Mouse (Mus musculus): ENCODE data around the gene Tle2. TPM values are rescaled to one million over a fixed set of nuclear protein-coding genes. Genes with fewer than 3 reads are reported as not detected.

Tle2 gene
- polyA plus RNA-seq, 1 experiment from 2014 or later: 49.7 TPM

DNA sequence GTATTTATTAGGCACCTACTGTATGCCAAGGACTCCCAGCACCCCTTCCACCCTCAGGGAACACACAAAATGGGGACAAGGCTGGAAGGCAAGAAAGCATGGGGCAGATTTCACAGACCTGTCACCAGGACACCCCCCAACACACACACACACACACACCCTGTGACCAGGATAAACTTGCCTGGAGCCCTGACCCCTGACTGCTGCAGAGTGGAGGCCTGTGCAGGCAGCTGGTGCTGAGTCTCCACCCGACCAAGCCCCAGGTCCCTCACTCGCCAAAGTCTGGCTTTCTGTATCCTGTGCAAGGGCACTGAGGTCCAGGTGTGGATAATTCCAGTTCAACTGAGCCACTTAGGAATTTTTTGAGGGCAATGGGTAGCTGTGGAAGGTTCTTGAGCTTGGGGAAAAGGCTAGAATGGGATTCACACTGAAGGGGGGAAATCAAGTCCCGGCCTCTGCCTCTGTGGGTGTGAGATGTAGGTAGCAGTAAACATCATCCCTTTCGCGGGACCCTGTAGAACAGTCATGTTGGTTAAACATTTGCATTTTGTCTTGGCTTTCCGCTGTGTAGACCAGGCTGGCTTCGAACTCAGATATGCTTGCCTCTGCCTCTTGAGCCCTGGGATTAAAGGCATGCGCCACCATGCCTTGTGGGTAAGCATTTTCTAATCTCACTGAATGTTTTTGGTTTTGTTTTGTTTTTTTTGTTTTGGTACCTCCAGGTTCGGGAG is 4.7 kb upstream of the Tle2 start:
- H3K9ac ChIP-seq: no peak overlapping the region
- peak overlapping the region; percentile 92; the same call in 1 of the 2 replicates for H3K4me2 ChIP-seq
- H3K4me3 ChIP-seq: no peak overlapping the region
- H3K27ac ChIP-seq: peak overlapping the region; percentile 96
- peaks cover 25% of the 10 kb centered on the region for H3K36me3 ChIP-seq
- WGBS: 51% methylated on average over 9 of the region's 9 CpGs
- H3K27me3 ChIP-seq: no peaks in the 10 kb centered on the region
- ATAC-seq (ENCODE audit: borderline replicate concordance, extremely low read depth, low FRiP score, low TSS enrichment): no peak
- peaks cover 73% of the 10 kb centered on the region for H3K4me1 ChIP-seq
- no peaks in the 10 kb centered on the region for H3K9me3 ChIP-seq

DNA sequence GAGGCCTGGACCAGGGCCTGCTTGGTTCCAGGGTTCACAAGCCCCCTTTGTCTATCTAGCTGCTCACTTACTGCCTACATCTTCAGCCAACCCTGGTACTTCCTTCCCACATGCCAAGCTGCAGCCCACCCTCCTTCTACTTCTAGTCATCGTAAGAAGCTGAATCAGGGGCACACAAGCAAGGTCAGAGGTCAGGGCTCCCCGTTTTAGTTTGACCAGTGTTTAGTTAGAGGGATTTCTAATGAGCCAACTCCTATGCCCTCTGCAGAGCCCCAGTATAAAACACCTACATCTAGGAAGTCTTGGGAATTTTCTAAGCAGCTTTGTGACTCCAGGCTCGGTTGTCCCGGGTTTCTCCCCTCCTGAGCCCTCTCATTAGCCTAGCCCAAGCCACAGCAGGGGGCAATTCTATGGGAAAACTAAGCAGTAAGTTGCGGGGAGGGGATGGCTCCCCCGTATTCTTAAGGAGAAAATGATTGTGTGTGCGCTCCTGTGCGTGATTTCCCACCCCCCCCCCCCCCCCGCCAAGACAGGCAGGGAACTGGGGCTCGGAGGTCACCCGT is 4.0 kb upstream of the Tle2 start:
- Histone ChIP-seq H3K9me3 (no peaks in the 10 kb centered on the region), H3K27me3 (no peaks in the 10 kb centered on the region), H3K27ac (peak overlapping the region; percentile 96), H3K4me3 (peak overlapping the region; percentile 50), H3K4me2 (peak overlapping the region; percentile 92), H3K4me1 (peaks cover 72% of the 10 kb centered on the region), H3K9ac (peak overlapping the region; percentile 20; the same call in 1 of the 2 replicates), H3K36me3 (peaks cover 18% of the 10 kb centered on the region)
- no peak; the same call in 1 of the 2 replicates for ATAC-seq (ENCODE audit: borderline replicate concordance, extremely low read depth, low FRiP score, low TSS enrichment)
- 2% methylated on average over 11 of the region's 11 CpGs for WGBS

- Histone ChIP-seq H3K27me3 (no peaks in the 10 kb centered on the region), H3K4me3 (peak overlapping the region; percentile 50), H3K9me3 (no peaks in the 10 kb centered on the region), H3K4me2 (peak overlapping the region; percentile 92), H3K27ac (peak overlapping the region; percentile 96), H3K4me1 (peaks cover 74% of the 10 kb centered on the region), H3K36me3 (peaks cover 12% of the 10 kb centered on the region), H3K9ac (peak overlapping the region; percentile 33)
- under 1% methylated on average over 34 of the region's 34 CpGs for WGBS
- ATAC-seq (ENCODE audit: borderline replicate concordance, extremely low read depth, low FRiP score, low TSS enrichment): peak; percentile 67
Measured at GRCm38 (mm10) chr10:81570831-81571500, 3.4 kb upstream of the Tle2 start.

GRCm38 (mm10) chr10:81571501-81571876 is 2.9 kb upstream of the Tle2 start:
- Histone ChIP-seq H3K36me3 (peaks cover 7% of the 10 kb centered on the region; the same call in 1 of the 2 replicates), H3K27ac (peak overlapping the region; percentile 96), H3K27me3 (no peaks in the 10 kb centered on the region), H3K9me3 (no peaks in the 10 kb centered on the region), H3K4me3 (peak overlapping the region; percentile 50), H3K9ac (peak overlapping the region; percentile 33), H3K4me2 (peak overlapping the region; percentile 92), H3K4me1 (peaks cover 79% of the 10 kb centered on the region)
- ATAC-seq (ENCODE audit: borderline replicate concordance, extremely low read depth, low FRiP score, low TSS enrichment): peak; percentile 90
- WGBS: 2% methylated on average over 18 of the region's 18 CpGs

DNA sequence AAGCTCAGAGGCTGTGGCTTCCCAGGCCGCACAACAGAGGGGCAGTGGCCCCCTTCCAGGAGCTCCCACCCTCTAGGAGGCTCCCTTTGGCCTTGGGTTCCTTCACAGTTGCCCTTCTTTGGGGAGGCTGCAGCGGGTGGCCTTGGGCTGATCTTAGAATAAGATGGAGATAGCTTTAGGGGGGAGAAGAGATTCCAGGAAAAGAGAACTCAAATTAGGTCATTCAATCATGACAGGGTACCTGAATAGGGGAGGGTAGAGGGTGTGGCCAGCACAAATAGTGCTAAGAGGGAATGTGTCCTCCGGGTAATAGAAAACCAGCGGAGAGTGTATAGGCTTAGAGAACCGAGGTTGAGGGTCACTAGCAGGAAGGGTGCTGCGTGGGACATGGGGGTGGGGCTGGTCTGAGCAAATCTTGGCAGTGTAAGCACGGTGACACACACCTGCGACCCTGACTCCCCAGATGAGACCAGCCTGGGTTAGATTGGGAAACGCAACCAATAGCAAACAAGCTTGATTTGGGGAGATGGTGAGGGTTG is 2.2 kb upstream of the Tle2 start:
- 12% methylated on average over 9 of the region's 9 CpGs for WGBS
- no peak for ATAC-seq (ENCODE audit: borderline replicate concordance, extremely low read depth, low FRiP score, low TSS enrichment)
- H3K4me2 ChIP-seq: peak overlapping the region; percentile 92
- no peaks in the 10 kb centered on the region for H3K27me3 ChIP-seq
- peak overlapping the region; percentile 32; the same call in 1 of the 2 replicates for H3K9ac ChIP-seq
- peaks cover 84% of the 10 kb centered on the region for H3K4me1 ChIP-seq
- no peaks in the 10 kb centered on the region for H3K9me3 ChIP-seq
- H3K27ac ChIP-seq: peak overlapping the region; percentile 96
- H3K36me3 ChIP-seq: no peaks in the 10 kb centered on the region
- peak overlapping the region; percentile 50 for H3K4me3 ChIP-seq

DNA sequence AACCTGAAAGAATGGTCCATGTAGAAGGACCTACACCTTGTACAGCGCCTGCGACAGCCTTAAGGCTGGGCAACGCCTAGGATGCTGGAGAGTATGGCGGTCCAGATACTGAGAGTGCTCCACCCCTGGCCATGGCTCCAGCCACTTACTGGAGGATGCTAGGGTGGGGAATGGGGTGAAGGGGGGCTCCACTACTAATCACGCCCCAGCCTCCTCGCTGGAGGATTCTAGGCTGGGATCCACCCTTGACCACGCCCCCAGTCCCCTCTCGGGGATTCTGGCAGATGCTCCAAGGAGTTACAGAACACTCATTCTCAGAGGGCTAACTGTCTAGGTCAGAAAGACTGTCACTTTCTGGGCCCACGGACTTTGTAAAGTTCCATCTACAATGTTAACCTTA is 1.4 kb upstream of the Tle2 start:
- H3K4me1 ChIP-seq: peaks cover 78% of the 10 kb centered on the region
- peak overlapping the region; percentile 96 for H3K27ac ChIP-seq
- peak overlapping the region; percentile 92 for H3K4me2 ChIP-seq
- WGBS: 17% methylated on average over 9 of the region's 9 CpGs
- H3K4me3 ChIP-seq: no peak overlapping the region
- no peaks in the 10 kb centered on the region for H3K36me3 ChIP-seq
- ATAC-seq (ENCODE audit: borderline replicate concordance, extremely low read depth, low FRiP score, low TSS enrichment): no peak
- H3K9me3 ChIP-seq: no peaks in the 10 kb centered on the region
- H3K9ac ChIP-seq: no peak overlapping the region
- H3K27me3 ChIP-seq: no peaks in the 10 kb centered on the region

DNA sequence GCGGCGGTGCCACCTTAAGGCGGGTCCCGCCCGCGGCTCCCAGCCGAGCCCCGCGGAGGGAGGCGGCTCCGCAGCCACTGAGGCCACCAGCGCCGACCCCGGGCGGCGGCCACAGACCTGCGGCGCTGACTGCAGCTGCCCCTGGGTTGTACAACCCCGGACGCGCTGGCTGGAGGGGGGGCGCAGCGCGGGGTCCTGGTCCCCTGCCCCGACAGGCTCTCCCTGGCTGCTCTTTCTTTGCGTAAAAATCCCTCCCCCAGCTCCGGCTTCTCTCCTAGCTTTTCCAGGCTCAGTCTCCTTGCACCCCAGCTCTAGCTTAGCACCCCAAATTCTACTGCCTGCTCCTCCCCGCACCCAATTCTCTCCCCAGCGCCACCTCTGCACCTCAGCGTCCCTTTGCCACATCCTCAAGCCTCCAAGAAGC is 859 bp downstream of the Tle2 start:
- WGBS: under 1% methylated on average over 23 of the region's 30 CpGs
- Histone ChIP-seq H3K27me3 (no peaks in the 10 kb centered on the region), H3K27ac (peak overlapping the region; percentile 77), H3K4me1 (peaks cover 63% of the 10 kb centered on the region), H3K4me3 (peak overlapping the region; percentile 60), H3K4me2 (peak overlapping the region; percentile 75), H3K9ac (peak overlapping the region; percentile 69), H3K9me3 (no peaks in the 10 kb centered on the region), H3K36me3 (no peaks in the 10 kb centered on the region)
- ATAC-seq (ENCODE audit: borderline replicate concordance, extremely low read depth, low FRiP score, low TSS enrichment): peak; percentile 15; the same call in 1 of the 2 replicates

DNA sequence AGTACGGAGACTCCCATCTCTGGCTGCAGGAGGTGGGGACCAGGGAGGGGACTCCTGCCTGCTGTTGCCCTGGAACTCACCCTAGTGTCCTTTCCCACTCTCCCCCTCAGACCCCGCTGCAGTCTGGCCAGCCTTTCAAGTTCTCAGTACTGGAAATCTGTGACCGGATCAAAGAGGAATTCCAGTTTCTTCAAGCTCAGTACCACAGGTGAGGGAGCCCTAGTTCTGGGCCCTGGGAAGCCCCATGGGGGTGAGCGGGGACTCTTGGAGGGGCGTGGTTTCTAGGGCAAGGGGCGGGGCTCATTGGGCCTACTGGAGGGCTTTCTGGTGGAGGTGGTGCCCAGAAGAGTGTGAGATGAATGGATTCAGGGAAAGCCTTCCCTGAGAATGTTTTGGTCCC is 1.3 kb downstream of the Tle2 start:
- no peaks in the 10 kb centered on the region for H3K9me3 ChIP-seq
- no peaks in the 10 kb centered on the region for H3K27me3 ChIP-seq
- no peaks in the 10 kb centered on the region for H3K36me3 ChIP-seq
- peaks cover 63% of the 10 kb centered on the region for H3K4me1 ChIP-seq
- H3K9ac ChIP-seq: peak overlapping the region; percentile 69
- 2% methylated on average over 6 of the region's 6 CpGs for WGBS
- H3K27ac ChIP-seq: peak overlapping the region; percentile 77
- peak overlapping the region; percentile 60 for H3K4me3 ChIP-seq
- H3K4me2 ChIP-seq: peak overlapping the region; percentile 75
- no peak for ATAC-seq (ENCODE audit: borderline replicate concordance, extremely low read depth, low FRiP score, low TSS enrichment)

DNA sequence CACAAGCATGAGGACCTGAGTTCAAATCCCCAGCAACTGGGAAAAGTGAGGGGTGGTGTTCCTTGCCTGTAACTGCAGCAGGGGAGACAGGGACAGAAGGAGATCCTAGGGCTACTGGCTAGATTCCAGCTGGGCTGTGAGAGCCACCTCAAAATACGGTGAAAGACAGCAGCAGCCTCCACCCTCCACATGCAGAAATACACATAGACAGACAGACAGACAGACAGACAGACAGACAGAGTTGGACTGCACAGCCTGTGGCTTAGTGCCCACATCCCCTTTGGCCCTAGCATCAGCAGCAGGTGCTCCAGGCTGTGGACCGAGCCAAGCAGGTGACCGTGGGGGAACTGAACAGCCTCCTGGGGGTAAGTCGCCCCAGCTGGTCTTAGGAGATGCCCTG is 5.6 kb downstream of the Tle2 start:
- H3K27me3 ChIP-seq: no peaks in the 10 kb centered on the region
- no peak overlapping the region for H3K27ac ChIP-seq
- no peak overlapping the region for H3K4me2 ChIP-seq
- no peak overlapping the region for H3K4me3 ChIP-seq
- WGBS: 62% methylated on average over 4 of the region's 4 CpGs
- no peak for ATAC-seq (ENCODE audit: borderline replicate concordance, extremely low read depth, low FRiP score, low TSS enrichment)
- H3K9ac ChIP-seq: no peak overlapping the region
- peaks cover 34% of the 10 kb centered on the region for H3K4me1 ChIP-seq
- no peaks in the 10 kb centered on the region for H3K9me3 ChIP-seq
- peaks cover 11% of the 10 kb centered on the region for H3K36me3 ChIP-seq

GRCm38 (mm10) chr10:81580441-81581070 is 6.2 kb downstream of the Tle2 start:
- Histone ChIP-seq H3K4me3 (no peak overlapping the region), H3K9me3 (no peaks in the 10 kb centered on the region), H3K27ac (no peak overlapping the region), H3K27me3 (no peaks in the 10 kb centered on the region), H3K4me2 (peak overlapping the region; percentile 29; the same call in 1 of the 2 replicates), H3K9ac (no peak overlapping the region), H3K36me3 (peaks cover 17% of the 10 kb centered on the region), H3K4me1 (peaks cover 29% of the 10 kb centered on the region)
- 0 out of 2 replicates have a peak, but pooled peaks have one; percentile 10 for ATAC-seq (ENCODE audit: borderline replicate concordance, extremely low read depth, low FRiP score, low TSS enrichment)
- WGBS: 46% methylated on average over 25 of the region's 25 CpGs

- H3K4me3 ChIP-seq: no peak overlapping the region
- no peaks in the 10 kb centered on the region for H3K27me3 ChIP-seq
- H3K9me3 ChIP-seq: no peaks in the 10 kb centered on the region
- peaks cover 38% of the 10 kb centered on the region for H3K36me3 ChIP-seq
- H3K9ac ChIP-seq: no peak overlapping the region
- peaks cover 15% of the 10 kb centered on the region for H3K4me1 ChIP-seq
- 52% methylated on average over 6 of the region's 6 CpGs for WGBS
- H3K27ac ChIP-seq: no peak overlapping the region
- H3K4me2 ChIP-seq: no peak overlapping the region
- ATAC-seq (ENCODE audit: borderline replicate concordance, extremely low read depth, low FRiP score, low TSS enrichment): no peak
Measured at GRCm38 (mm10) chr10:81583347-81583746, 9.0 kb downstream of the Tle2 start.
